Mouse (Mus musculus): ENCODE data around the gene Cga.

DNA sequence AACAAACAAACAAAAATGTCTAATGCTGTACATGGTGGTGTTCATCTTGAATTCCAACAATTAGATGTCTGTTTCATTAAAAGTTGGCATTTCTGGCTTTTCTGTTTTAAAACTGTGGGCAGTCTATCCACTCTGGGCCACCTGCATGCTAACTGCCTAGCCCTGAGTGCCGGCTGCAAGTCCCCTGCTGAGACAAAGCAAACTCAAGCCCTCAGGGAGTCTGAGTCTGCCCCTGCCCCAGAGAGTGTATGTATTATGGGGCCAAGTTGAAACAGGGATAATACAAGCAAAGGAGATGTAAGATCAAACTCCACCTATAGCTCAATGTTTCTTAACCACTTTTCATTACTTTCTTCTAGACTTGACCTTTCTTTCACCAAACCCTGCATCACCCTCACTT is 37.6 kb upstream of the Cga start:
- TF ChIP-seq CTCF (IDR thresholded peaks at IDR 0.05; ENCODE audit: low read depth) = no peak
- TF ChIP-seq EP300 (IDR thresholded peaks at IDR 0.05; ENCODE audit: low read depth) = no peak
